Mouse (Mus musculus): ENCODE results near the gene Plcxd1.
"Not testable (repeated sequence)": the region's sequence is repeated elsewhere in the genome, so short reads cannot be mapped to it uniquely, and the experiment has no call there.

The Plcxd1 gene

GRCm38 (mm10) chr5:110099656-110100580, at the start of gene Plcxd1:
Gene Plcxd1 (plus strand): TSS chr5:110099969.
- DNase-seq: peak; percentile 44

GRCm38 (mm10) chr5:110057637-110058408, 41.9 kb upstream of the Plcxd1 start:
- peak; percentile 86 for DNase-seq

GRCm38 (mm10) chr5:110072413-110072812, 27.4 kb upstream of the Plcxd1 start, which contains the start of gene Gm17655:
Gene Gm17655 (minus strand): TSS chr5:110072513.
- DNase-seq: not testable (repeated sequence)

GRCm38 (mm10) chr5:110082961-110083360, 16.8 kb upstream of the Plcxd1 start:
- DNase-seq: no peak

GRCm38 (mm10) chr5:110086161-110086866, 13.5 kb upstream of the Plcxd1 start:
- no peak for DNase-seq

- no peak for DNase-seq
Measured at GRCm38 (mm10) chr5:110091546-110091945, 8.2 kb upstream of the Plcxd1 start.

GRCm38 (mm10) chr5:110094030-110094846, 5.5 kb upstream of the Plcxd1 start, which contains the start of gene Gm35315:
Gene Gm35315 (minus strand): TSS chr5:110094420.
- peak; percentile 93 for DNase-seq

- DNase-seq: no peak
Measured at GRCm38 (mm10) chr5:110094847-110095213, 4.9 kb upstream of the Plcxd1 start.

- no peak for DNase-seq
Measured at GRCm38 (mm10) chr5:110098991-110099477, 735 bp upstream of the Plcxd1 start.

GRCm38 (mm10) chr5:110100921-110101631, 1.3 kb downstream of the Plcxd1 start:
- DNase-seq: peak; percentile 61

GRCm38 (mm10) chr5:110101716-110102347, 2.1 kb downstream of the Plcxd1 start:
- DNase-seq: peak; percentile 60

- DNase-seq: no peak
Measured at GRCm38 (mm10) chr5:110102429-110102828, 2.7 kb downstream of the Plcxd1 start.

- no peak for DNase-seq
Measured at GRCm38 (mm10) chr5:110102853-110103625, 3.3 kb downstream of the Plcxd1 start.

- DNase-seq: no peak
Measured at GRCm38 (mm10) chr5:110103901-110104615, 4.3 kb downstream of the Plcxd1 start.

- no peak for DNase-seq
Measured at GRCm38 (mm10) chr5:110104616-110105380, 5.0 kb downstream of the Plcxd1 start.

- DNase-seq: no peak
Measured at GRCm38 (mm10) chr5:110106140-110106871, 6.5 kb downstream of the Plcxd1 start.

GRCm38 (mm10) chr5:110106901-110107564, 7.3 kb downstream of the Plcxd1 start:
- no peak for DNase-seq
